Mouse (Mus musculus): ENCODE measurements at regions not wholly inside any gene's neighbourhood (a gene's known extent, or its start where the extent isn't known, plus 50 kb on each side); places are given as distances from the start of the nearest gene placed in this dataset.

DNA sequence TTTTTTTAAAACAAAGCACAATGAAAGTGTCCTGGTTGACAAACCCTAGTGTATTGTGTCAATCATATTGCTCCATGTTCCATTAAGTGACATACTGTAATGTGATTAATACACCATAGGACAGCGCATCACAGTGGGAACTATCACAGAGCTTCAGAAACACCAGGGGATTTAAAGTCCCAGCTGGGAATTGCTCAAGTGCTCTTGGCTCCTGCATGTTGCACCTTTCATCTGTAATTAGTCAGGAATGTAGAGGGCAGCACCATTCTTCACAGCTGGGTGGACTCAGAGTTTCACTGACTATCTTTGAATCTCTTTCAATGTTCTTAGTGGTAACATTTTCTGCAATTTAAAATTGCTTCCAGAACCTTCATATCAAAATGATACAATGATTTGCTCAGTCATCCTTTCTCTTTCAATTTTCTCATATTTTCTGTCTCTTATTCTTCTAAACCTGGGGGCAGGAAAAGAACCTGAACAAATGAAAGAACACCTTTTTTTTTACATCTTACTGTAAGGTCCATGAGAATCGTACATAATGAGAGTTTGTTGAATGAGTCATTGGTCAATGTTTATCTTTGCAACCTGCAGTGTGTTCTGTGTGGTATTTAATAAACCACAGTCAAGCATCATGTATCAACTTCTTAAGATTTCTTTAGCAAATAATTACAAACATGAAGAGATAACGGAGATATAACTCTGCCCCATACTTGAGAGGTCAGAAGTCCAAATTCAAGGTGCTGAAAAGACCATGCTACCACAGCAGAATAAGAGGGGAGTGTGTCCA lies 333.0 kb downstream of the Etaa1 start:
- no peak for DNase-seq (ENCODE audit: low spot score in 2 of 2)

DNA sequence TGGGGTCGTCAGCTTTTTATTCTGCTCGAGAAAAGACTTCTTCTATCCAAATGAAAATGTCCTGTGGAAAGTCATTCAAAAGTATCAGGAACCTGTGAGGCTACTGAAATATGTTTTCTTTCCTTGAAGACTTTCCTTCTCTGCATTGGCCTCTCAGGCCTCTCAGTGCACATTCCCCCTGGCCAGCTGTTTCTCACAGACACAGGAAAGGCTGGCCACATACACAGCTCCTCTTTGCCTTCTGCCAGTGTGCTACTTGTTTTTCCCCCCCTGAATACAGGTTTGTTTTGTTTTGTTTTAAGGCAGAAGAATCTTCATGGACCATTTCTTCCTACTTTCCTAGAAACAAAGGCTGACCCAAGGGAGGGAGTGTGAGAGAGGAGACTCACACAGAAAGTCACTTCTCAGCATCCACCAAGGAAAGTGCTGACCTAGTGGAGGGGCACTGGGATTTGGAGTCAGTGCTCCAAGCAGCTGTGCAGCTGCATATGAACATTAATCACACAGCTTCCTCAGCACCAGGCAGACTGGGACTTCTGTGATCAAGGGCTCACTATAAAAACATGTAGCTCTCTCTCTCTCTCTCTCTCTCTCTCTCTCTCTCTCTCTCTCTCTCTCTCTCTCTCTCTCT lies 324.0 kb downstream of the Etaa1 start:
- DNase-seq (ENCODE audit: low spot score in 2 of 2): no peak

DNA sequence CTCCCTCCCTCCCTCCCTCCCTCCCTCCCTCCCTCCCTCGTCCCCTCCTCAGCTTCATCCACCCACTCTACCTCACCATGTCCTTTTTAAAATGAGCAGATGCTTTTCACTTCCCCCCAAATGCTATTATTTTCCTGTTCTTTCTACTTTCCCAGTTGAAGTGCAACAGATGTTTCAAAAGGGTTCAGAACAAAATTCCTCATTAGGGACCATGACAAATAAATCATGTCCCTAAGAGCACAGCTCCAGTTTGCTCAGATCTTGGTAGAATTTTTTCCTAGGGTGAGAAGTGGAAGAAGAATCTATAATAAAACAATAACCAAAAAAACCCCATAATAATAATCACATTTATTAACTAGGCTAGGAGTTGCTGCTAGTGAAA lies 323.5 kb downstream of the Etaa1 start:
- DNase-seq (ENCODE audit: low spot score in 2 of 2): no peak

DNA sequence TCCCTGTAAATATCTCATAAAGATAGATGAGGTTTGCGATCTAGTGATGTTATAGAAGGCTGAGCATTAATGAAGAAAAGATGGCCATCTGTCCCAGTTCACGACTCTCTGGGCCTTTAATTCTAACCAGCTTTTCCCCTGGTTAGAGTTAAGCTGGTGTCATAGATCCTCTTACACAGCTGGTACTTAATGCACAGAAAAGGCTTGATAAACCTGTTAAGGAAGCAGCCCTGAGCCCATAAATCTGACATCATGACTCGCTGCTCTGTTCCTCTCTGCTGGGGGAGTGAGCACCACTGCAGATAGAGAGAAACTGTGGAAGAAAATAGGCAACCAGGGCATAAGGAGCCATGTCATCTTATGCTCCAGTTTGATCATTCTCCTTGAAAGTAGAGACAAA lies 316.5 kb downstream of the Etaa1 start:
- DNase-seq (ENCODE audit: low spot score in 2 of 2): no peak

DNA sequence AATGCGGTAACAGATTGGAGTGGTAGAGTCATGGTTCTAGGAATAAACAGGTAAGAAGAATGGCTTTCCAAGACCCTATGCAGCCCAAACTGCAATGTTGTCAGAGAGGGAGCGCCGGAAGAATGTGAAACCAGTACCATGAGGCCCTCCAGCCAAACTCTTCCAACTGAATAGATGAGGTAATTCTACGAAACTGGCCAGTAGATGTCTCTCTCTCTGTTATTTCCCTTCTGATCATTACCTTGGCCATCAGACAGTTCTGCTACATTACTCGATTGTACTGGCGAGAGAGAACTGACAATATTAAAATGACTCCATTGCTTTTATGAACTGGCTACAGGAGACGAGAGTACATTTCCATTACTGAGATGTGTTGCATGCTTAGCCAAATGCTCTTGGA lies 313.8 kb downstream of the Etaa1 start:
- DNase-seq (ENCODE audit: low spot score in 2 of 2): no peak

DNA sequence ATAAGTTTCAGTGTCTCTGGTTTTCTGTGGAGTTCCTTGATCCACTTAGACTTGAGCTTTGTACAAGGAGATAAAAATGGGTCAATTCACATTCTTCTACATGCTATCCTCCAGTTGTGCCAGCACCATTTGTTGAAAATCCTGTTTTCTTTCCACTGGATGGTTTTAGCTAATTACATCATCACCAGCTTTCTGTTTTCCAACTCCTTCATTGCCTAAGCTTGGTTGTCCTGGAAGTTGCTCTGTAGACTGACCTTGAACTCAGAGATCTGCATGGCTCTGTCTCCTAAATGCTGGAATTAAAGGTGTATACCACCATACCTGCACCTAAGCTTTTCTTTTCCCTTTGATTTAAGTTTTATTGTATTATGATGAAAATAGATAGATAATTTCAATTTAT lies 306.2 kb downstream of the Etaa1 start:
- no peak for DNase-seq (ENCODE audit: low spot score in 2 of 2)

DNA sequence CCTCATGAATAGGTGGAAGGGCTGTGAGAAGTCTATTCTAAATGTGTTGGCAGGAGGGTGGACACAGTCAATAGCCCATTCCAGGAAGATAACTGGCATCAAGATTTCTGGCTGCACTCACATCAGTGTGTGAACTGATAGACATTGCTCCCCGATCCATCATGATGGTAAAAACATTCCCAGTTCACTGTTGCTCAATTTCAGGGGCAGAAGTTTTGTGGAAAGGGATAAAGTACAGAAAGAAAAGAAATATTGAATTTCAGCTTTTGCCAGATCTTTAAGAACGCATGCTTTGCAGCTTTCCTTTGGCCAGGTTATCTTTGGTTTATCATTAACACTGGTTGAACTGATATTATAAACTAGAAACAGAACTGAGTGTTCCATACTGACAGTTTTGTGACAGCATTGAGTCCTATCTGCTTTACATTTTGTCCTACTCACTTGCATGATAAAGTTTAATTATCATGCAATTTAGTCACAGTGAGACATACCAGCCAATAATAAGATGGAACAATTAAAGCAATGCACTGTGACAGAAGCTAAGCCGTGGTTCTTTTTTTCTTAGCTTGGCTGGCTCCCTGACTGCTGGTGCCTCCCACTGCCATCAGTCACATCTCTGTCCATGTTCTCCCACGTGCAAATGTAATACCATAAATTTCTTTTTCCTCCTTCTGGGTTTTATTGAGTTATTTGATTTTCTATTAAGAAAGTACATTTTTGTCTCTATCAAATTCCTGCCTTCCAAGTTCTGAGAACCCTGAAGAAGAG lies 302.1 kb downstream of the Etaa1 start:
- no peak for DNase-seq (ENCODE audit: low spot score in 2 of 2)

DNA sequence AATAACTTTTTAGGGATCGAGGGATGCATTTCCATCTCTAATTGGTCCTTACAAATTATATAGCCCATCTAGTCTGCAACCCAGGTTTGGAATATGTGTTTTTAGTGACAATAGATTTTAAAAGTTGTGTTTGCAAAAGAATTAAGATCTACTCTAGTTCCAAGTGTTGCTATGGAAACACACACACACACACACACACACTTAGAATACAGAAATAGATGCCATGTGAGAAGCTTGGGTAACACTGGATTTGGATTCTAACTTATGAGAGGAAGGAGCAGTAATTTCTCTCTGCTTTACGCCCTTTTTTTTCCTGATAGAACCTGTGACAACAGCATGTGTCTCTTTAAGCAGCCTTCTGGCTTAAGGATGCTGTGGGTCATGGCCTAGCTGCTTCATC lies 297.8 kb downstream of the Etaa1 start:
- no peak for DNase-seq (ENCODE audit: low spot score in 2 of 2)

DNA sequence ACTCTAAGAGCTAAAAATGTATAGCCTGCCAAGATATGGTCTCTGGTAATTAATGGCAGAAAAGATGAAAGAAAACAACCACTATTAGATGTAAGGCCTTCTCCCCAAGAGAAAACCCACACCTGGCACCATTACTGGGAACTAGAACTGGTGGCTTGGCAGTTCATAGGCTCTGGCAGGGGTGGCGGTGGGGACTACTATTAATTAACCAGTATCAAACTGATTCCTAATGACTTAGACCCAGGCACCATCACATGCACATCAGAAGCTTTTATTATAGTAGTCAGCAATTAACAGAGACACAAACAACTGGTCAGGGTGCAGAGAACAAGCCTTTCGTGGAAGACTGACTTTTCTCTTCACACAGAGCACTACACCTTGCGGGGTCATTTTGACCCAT lies 296.0 kb downstream of the Etaa1 start:
- DNase-seq (ENCODE audit: low spot score in 2 of 2): no peak

DNA sequence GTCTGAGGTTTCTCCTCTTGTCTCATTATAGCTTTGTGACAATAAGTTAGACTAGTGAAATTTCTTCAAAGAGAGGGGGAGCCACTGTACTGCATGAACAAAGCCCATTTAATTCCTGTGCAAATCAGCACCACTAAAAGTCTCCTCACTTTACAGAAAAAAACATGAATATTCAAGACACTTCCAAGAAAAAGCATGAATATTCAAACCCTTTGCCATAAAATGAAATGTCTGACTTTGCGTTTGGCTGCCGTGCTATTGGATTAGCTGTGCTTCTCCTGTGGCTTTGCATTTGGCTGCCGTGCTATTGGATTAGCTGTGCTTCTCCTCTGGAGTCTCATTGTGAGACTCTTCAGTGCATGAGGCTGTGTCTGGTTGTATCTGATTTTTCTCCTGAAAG lies 295.4 kb downstream of the Etaa1 start:
- DNase-seq (ENCODE audit: low spot score in 2 of 2): no peak

DNA sequence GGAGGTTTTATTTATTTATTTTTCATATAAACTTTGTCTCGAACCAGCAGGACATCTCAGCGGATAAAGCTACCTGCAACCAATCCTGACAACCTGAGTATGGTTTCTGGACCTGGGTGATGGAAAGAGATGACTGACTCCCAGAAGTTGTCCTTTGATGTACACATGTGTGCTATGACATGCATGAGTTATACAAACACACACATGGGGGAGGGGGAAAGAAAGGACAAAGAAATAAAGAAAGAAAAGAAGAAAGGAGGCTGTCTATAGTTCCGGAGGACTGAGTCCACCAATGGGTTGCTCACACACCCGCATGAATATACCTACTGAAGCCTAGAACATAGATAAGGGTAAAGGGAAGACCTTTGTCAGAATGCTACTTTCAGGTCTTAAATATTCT lies 295.0 kb downstream of the Etaa1 start:
- no peak for DNase-seq (ENCODE audit: low spot score in 2 of 2)

DNA sequence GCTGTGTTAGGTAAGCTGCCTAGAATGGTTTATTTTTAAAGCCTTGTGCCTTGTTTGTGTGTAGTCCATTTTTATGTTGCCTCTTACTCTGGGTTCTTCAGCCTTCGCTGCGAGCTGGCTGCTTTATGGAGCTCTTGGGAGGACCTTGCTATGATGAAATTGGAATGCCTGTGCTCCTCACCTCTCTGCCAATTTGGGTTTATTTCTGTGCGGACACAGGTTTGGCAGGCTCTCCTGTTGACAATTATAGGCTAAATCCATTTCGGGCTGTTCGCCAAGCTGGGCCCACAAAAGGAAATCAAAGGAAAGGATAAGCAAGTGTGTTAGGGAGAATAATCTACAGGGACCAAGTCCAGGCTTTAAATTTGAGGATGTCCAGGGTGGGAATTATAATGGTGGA lies 289.8 kb downstream of the Etaa1 start:
- no peak for DNase-seq (ENCODE audit: low spot score in 2 of 2)

DNA sequence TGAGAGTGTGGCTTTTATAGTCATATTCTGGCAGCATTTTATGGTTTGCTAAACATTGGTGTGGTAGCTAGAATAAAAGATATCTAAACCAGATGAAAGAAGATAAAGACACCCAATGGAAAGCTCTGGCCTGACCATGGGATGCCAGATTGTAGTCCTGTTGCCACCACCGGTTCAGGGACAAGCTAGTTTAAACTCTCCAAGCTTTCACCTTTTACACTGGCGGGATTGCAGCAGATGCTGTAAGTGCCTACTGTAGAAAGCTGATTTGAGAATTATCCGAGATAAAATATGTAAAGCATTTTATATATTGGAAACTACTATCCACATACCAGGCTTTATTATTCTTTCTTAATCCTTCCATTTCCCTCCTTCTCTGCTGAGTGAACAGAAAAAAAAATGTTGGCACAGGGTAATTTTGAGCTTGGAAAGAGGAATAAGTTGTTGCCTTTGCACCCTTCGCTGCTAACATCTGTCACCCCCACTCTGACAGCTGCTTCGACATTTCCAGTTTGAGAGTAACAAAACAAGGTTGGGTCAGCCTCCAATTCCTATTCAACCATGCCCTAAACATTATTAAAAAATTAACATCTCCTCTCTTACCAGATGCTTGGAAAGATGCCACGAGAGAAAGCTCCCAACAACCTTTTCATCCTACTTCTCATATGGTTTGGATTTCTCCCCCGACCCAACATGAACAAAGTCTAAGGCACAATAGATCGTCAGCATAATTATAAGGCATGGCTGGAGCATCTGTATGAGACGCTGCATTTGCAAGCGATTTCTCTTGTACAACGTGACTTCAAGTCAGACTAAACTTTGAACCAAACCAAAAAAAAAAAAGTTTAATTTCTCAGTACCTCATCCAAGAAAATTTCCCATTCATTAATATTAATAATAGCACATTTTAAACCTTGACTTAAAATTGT lies 287.8 kb downstream of the Etaa1 start:
- DNase-seq (ENCODE audit: low spot score in 2 of 2): no peak

DNA sequence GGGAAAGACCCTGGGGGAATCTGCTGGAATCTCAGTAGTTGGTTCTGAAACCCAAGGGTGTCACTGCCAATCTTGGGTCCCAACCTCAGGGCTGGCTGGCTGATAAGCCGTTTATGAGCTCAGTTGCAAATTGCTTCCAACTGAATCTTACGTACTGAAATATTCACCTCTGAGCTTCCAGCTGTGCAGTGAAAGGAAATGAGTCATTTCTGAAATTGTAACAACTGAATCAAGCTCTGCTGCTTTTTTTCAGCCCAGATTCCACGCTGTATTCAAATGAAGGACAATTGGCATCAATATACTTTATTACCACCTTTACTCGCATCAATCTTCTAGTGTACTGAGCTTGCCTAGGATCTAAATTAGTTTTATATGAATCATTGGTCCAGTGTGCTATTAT lies 272.7 kb downstream of the Etaa1 start:
- DNase-seq (ENCODE audit: low spot score in 2 of 2): no peak

DNA sequence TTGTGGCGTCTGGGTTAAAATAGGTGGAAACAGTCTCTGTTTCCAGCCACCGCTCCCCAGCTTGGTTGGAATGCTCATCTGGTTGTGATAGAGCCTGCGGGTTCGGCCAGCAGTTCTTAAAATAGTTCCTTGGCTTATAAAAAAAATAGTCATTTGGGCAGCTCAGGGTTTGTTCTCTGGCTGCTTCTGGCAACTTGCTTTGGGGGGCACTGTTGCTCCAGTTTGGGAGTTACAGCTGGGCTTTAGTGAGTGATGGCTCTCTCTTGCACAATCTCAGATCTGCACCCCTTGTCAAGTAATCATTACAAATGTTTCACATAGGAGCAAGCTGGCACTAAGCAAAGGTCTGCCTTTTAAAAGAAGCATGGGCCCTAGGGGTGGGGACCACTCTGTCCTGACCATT lies 268.0 kb downstream of the Etaa1 start:
- peak in 1 of 2 experiments; percentile 9 for DNase-seq (ENCODE audit: low spot score in 2 of 2)

DNA sequence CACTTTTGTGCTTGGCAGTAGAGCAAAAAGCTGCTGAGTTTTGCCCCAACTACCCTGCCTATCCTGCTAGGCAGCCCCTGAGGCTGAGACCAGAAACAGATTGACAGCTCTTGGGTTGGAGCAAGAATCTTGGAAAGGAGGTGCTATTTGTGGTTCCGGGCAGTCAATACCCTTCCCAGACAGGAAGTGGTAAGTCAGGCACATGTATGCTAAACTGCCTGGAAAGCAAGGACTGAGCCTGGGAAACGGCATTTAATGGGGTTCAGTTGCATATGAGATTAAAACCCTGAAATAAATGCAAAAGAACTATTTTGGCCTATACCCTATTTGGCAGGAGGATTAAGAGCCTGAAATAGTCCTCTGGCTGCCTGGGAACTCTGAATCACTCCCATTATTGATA lies 266.9 kb downstream of the Etaa1 start:
- DNase-seq (ENCODE audit: low spot score in 2 of 2): no peak

DNA sequence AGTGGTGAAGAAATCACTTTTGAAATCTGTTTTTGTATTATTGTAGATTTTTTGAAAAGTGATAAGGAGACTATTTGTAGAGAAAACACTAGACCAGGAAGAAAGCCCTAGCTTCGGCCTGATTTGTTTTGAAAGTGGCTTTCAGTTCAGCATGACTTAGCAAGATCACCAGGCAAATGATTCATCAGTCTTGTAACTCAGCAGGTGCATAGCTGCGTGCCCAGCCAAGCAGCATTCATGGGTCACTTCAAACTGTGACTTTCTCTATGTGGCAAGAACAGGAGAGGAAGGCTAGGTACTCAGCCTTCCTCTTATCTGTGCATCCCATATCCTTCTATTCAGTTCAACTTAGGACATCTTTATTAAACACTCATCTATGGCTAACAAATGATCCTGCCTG lies 259.5 kb downstream of the Etaa1 start:
- DNase-seq (ENCODE audit: low spot score in 2 of 2): no peak

DNA sequence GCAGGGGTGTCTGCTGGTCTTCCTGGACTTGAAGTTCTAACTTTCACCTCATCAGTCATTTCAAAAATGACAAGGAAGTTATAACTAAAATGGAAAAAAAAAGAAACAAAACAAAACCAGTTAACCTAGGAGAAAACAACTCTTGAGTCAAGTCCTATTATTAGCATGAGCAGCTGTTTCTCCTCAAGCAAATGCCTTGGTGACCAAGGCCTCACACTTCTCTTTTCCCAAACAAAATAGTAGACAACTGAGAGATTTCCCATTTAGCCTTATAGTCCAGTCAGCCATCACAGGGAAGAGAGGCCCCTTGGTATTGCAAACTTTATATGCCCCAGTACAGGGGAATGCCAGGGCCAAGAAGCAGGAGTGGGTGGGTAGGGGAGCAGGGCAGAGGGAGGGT lies 244.9 kb downstream of the Etaa1 start:
- no peak for DNase-seq (ENCODE audit: low spot score in 2 of 2)

DNA sequence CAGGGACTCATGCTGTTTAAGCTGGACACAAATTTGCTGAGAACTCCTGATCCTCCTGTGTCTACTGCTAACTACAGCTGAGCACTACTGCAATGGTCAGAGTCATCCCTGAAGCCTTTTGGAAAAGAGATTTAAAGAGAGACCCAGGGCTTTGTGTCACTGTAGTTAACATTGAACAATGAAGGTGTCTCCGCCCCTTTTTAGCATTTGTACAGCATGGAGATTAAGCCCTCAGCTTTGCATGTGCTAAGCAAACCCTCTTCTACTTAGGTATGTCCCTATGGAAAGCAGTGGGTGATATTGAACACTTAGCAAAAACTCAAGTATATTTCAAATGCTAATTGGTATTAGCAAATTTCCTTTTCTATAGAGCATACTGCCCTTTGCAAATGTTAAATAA lies 231.6 kb downstream of the Etaa1 start:
- no peak for DNase-seq (ENCODE audit: low spot score in 2 of 2)

DNA sequence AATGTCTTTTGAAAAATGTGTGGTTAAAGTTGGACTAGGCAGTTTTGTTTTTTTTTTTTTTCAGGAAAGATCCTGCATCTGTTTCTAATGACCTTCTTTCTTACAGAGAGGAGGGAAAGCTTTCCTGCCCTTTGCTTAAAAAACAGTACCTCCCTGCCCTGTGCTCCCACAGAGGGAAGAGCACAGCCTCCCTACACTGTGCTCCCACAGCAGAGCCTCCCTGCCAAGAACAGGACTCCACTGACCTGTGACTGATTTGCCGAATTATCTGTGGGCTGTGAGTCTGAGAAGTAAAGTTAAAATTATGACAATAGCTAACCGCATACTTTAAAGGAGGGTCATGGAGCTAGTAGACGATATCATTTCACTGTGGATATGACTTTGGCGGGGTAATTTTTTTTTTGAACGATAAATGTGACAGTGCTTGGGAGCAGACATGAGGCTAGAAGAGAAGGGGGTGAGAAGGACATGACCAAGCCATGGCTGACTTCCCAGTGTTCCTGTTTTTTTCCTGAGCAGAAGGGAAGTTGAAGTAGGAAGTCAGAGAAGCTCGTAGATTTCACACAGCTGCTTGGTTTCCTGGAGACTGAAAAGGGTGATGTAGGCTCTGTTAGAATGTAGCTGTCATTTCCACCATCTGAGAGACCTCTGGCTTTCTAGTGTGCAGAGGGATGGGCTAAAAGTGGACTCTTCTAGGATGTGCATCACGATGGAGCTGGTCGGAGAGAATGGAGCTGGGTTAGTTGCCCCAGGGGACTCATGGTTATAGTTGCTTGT lies 226.2 kb downstream of the Etaa1 start:
- no peak for DNase-seq (ENCODE audit: low spot score in 2 of 2)

DNA sequence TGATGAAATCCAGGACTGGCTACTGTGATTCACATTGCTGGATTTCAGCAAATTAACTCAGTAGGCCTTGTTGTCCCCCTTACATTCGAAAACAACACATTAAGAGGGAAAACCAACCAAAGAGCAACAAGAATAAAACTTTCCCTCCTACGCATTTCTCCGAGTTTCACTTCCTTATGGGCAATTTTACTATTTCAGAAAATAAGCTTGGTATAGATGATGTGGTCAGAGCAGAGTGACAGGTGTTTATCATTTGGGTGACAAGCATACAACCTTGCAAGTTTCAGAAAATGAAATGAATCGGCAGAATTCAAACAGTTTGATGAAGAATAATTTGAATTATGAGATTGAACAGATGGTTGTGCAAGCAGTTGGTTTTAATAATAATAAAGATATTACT lies 220.6 kb downstream of the Etaa1 start:
- no peak for DNase-seq (ENCODE audit: low spot score in 2 of 2)
